Mouse (Mus musculus): ENCODE data around the gene Smim4.
A peak's percentile ranks its signal among the peaks of the same experiment; 100 is the strongest.

Gene Smim4

GRCm38 (mm10) chr14:31139666-31140065, 10.9 kb upstream of the Smim4 start:
- ATAC-seq (ENCODE audit: insufficient number of reproducible peaks, low FRiP score, low TSS enrichment) = no peak

GRCm38 (mm10) chr14:31138897-31139429, 10.2 kb upstream of the Smim4 start:
- no peak for ATAC-seq (ENCODE audit: insufficient number of reproducible peaks, low FRiP score, low TSS enrichment)

GRCm38 (mm10) chr14:31138219-31138896, 9.6 kb upstream of the Smim4 start:
- no peak for ATAC-seq (ENCODE audit: insufficient number of reproducible peaks, low FRiP score, low TSS enrichment)

- no peak for ATAC-seq (ENCODE audit: insufficient number of reproducible peaks, low FRiP score, low TSS enrichment)
Observed at GRCm38 (mm10) chr14:31137791-31138190, 9.0 kb upstream of the Smim4 start.

- no peak for ATAC-seq (ENCODE audit: insufficient number of reproducible peaks, low FRiP score, low TSS enrichment)
Observed at GRCm38 (mm10) chr14:31137281-31137595, 8.5 kb upstream of the Smim4 start.

GRCm38 (mm10) chr14:31136411-31137280, 7.9 kb upstream of the Smim4 start:
- no peak for ATAC-seq (ENCODE audit: insufficient number of reproducible peaks, low FRiP score, low TSS enrichment)

- no peak for ATAC-seq (ENCODE audit: insufficient number of reproducible peaks, low FRiP score, low TSS enrichment)
Observed at GRCm38 (mm10) chr14:31135495-31136410, 7.0 kb upstream of the Smim4 start.

- ATAC-seq (ENCODE audit: insufficient number of reproducible peaks, low FRiP score, low TSS enrichment) = no peak
Observed at GRCm38 (mm10) chr14:31134015-31135000, 5.6 kb upstream of the Smim4 start.

- no peak for ATAC-seq (ENCODE audit: insufficient number of reproducible peaks, low FRiP score, low TSS enrichment)
Observed at GRCm38 (mm10) chr14:31133023-31133665, 4.4 kb upstream of the Smim4 start.

GRCm38 (mm10) chr14:31132491-31132975, 3.8 kb upstream of the Smim4 start:
- ATAC-seq (ENCODE audit: insufficient number of reproducible peaks, low FRiP score, low TSS enrichment) = no peak

- ATAC-seq (ENCODE audit: insufficient number of reproducible peaks, low FRiP score, low TSS enrichment) = no peak
Observed at GRCm38 (mm10) chr14:31132031-31132430, 3.3 kb upstream of the Smim4 start.

- ATAC-seq (ENCODE audit: insufficient number of reproducible peaks, low FRiP score, low TSS enrichment) = no peak
Observed at GRCm38 (mm10) chr14:31131272-31131821, 2.6 kb upstream of the Smim4 start.

- ATAC-seq (ENCODE audit: insufficient number of reproducible peaks, low FRiP score, low TSS enrichment) = no peak
Observed at GRCm38 (mm10) chr14:31130236-31131220, 1.8 kb upstream of the Smim4 start, which contains the start of gene Nt5dc2. Gene Nt5dc2, plus strand, starts transcription at chr14:31131053.

- no peak for ATAC-seq (ENCODE audit: insufficient number of reproducible peaks, low FRiP score, low TSS enrichment)
Observed at GRCm38 (mm10) chr14:31129326-31130235, 825 bp upstream of the Smim4 start.

GRCm38 (mm10) chr14:31128101-31128825, 493 bp downstream of the Smim4 start:
- 0 out of 2 replicates have a peak, but pooled peaks have one; percentile 2 for ATAC-seq (ENCODE audit: insufficient number of reproducible peaks, low FRiP score, low TSS enrichment)

Measured in cerebellum, adult (tissue).